ENCODE assay signal across 14 mouse cellular contexts in genomic region chr6:6878841-6879291, GRCm38 (mm10). TPM values are rescaled to one million over a fixed set of nuclear protein-coding genes. Genes with fewer than 3 reads are reported as not detected.
DNase-seq lines count a peak whose midpoint lies in the region; ATAC-seq and TF ChIP-seq lines count a peak whose summit lies in the region.
"Had no signal": no experiment of that assay in that cellular context is flagged by ENCODE, and none has a peak within 500 bp of the region (broad histone marks: within the 10 kb centered on the region; RNA-seq: fewer than 3 reads in every experiment).

No protein-coding gene starts in this region.

- H3K4me3 ChIP-seq in left cerebral cortex, adult 2 months: peak overlapping the region; percentile 0; the same call in 1 of the 2 replicates
- peak overlapping the region; percentile 49 for H3K4me3 ChIP-seq in cortical plate, adult 2 months (ENCODE audit: insufficient read depth, low read length)
- H3K4me3 ChIP-seq in embryonic facial prominence, embryonic 15.5 days (replicated peaks): peak overlapping the region; percentile 57
- H3K4me3 ChIP-seq: neural tube, embryonic 13.5 days had no signal

- no peak overlapping the region for H3K27ac ChIP-seq in left cerebral cortex, adult 2 months
- H3K27ac ChIP-seq in cortical plate, adult 2 months (ENCODE audit: insufficient read depth, low read length): peak overlapping the region; percentile 74
- H3K27ac ChIP-seq in embryonic facial prominence, embryonic 15.5 days (replicated peaks): no peak overlapping the region; the same call in 1 of the 2 replicates
- H3K27ac ChIP-seq: neural tube, embryonic 13.5 days had no signal

- 8% methylated on average over 14 of the region's 14 CpGs for WGBS in embryonic facial prominence, embryonic 15.5 days

- no peaks in the 10 kb centered on the region for H3K36me3 ChIP-seq in embryonic facial prominence, embryonic 15.5 days
- H3K36me3 ChIP-seq: heart, embryonic 12.5 days; neural tube, embryonic 13.5 days had no signal

- H3K4me1 ChIP-seq in cortical plate, adult 2 months (ENCODE audit: control insufficient read depth, insufficient read depth, low read length): no peaks in the 10 kb centered on the region
- peaks cover 47% of the 10 kb centered on the region for H3K4me1 ChIP-seq in embryonic facial prominence, embryonic 15.5 days

- DNase-seq in left cerebral cortex, adult 2 months (ENCODE audit: extremely low spot score in 1 of 2, low spot score in 2 of 2): no peak
- no peak for DNase-seq in left cerebral cortex, postnatal 4 days
- peak; percentile 51 for DNase-seq in mesoderm, embryonic 11.5 days (ENCODE audit: low read depth, low spot score)
- no peak for DNase-seq in adrenal gland, postnatal 4 days (ENCODE audit: low spot score in 2 of 2)
- no peak for DNase-seq in urinary bladder, postnatal 36 days (ENCODE audit: low spot score in 2 of 2)
- no peak for DNase-seq in gastrocnemius, postnatal 25 days
- DNase-seq: cerebellum, adult 11-12 months; kidney, adult 18-20 months; thymus, postnatal 4 days had no signal

- no peaks in the 10 kb centered on the region for H3K9me3 ChIP-seq in embryonic facial prominence, embryonic 15.5 days (replicated peaks)
- H3K9me3 ChIP-seq: heart, embryonic 12.5 days; neural tube, embryonic 13.5 days had no signal

- intact Hi-C loops in left cerebral cortex, adult 2 months (cut with DNase I): no loop called here
- intact Hi-C loops in left cerebral cortex, postnatal 4 days (cut with DNase I): loop anchor here (5.0 kb wide), 1 partner anchor 872 kb away; no protein-coding TSS in a partner anchor

- peak overlapping the region; percentile 9; the same call in 1 of the 2 replicates for H3K9ac ChIP-seq in embryonic facial prominence, embryonic 15.5 days
- H3K9ac ChIP-seq: heart, embryonic 12.5 days; neural tube, embryonic 13.5 days had no signal

- TF ChIP-seq POLR2A in cortical plate, adult 2 months (IDR thresholded peaks at IDR 0.05; ENCODE audit: extremely low read depth, insufficient read depth, low read length): no peak

- ATAC-seq in embryonic facial prominence, embryonic 15.5 days (ENCODE audit: insufficient number of reproducible peaks, low FRiP score, low TSS enrichment, low read depth): no peak

- no peak for TF ChIP-seq CTCF in left cerebral cortex, adult 2 months (IDR thresholded peaks at IDR 0.05)
- TF ChIP-seq CTCF in cortical plate, adult 2 months (IDR thresholded peaks at IDR 0.05; ENCODE audit: extremely low read depth, insufficient read depth, low read length): no peak

- peaks cover 90% of the 10 kb centered on the region for H3K27me3 ChIP-seq in embryonic facial prominence, embryonic 15.5 days

- peak overlapping the region; percentile 80 for H3K4me2 ChIP-seq in embryonic facial prominence, embryonic 15.5 days (replicated peaks)
- H3K4me2 ChIP-seq: neural tube, embryonic 13.5 days had no signal

RNA-seq across cellular contexts. Expression of gene Dlx5, which starts 3.0 kb away (rescaled TPM):
- 1 to 10 TPM; 5.6 to 8.9 TPM for total RNA-seq in left cerebral cortex, adult 2 months (2021)
- total RNA-seq in left cerebral cortex, postnatal 4 days (2021): 10 to 100 TPM; 15.2 to 18.4 TPM
- 2.4 and 2.7 TPM in 2 replicates for polyA plus RNA-seq in cortical plate, adult 2 months (2012; rRNA removed)
- 46.9 and 56.0 TPM in 2 replicates for polyA plus RNA-seq in embryonic facial prominence, embryonic 15.5 days (2015; fragmentation: Nextera tagmentation; extraction: Ambion mirVana)
- 1 to 10 TPM in 1 of 2 experiments, under 1 TPM in 1; 0.31 to 1.2 TPM for total RNA-seq in adrenal gland, postnatal 4 days (2021)
- total RNA-seq in gastrocnemius, postnatal 25 days (2021): not detected

RNA-seq across cellular contexts. Expression of gene Dlx6, which starts 15.7 kb away (rescaled TPM):
- total RNA-seq in left cerebral cortex, adult 2 months (2021): 10 to 100 TPM in 1 of 2 experiments, 1 to 10 TPM in 1; 9.1 to 11.1 TPM
- 10 to 100 TPM; 15.3 to 17.2 TPM for total RNA-seq in left cerebral cortex, postnatal 4 days (2021)
- 7.2 and 7.7 TPM in 2 replicates for polyA plus RNA-seq in cortical plate, adult 2 months (2012; rRNA removed)
- 2.7 and 3.2 TPM in 2 replicates for polyA plus RNA-seq in embryonic facial prominence, embryonic 15.5 days (2015; fragmentation: Nextera tagmentation; extraction: Ambion mirVana)
- under 1 TPM in 1 of 2 experiments, not detected in 1; 0.42 TPM for total RNA-seq in adrenal gland, postnatal 4 days (2021)
- total RNA-seq in gastrocnemius, postnatal 25 days (2021): not detected
- total RNA-seq: adrenal gland, adult 18-20 months had no signal
- polyA plus RNA-seq: heart, embryonic 12.5 days; neural tube, embryonic 13.5 days had no signal

Comparison
In these comparisons a context has a peak if more than half of its experiments do, and no peak if none do; other contexts are left out.
1. H3K4me3 ChIP-seq: peak in every context shown above with its lines; median percentile 57 in embryonic facial prominence, embryonic 15.5 days; 49 in cortical plate, adult 2 months; 0 in left cerebral cortex, adult 2 months.
2. RNA of gene Dlx6, which starts 15.7 kb away (total RNA-seq): 15.3 to 17.2 TPM in left cerebral cortex, postnatal 4 days and 9.1 to 11.1 TPM in left cerebral cortex, adult 2 months; 0.42 TPM in adrenal gland, postnatal 4 days and not detected in gastrocnemius, postnatal 25 days; every median in the first group is over 4 times any median in the second.